Mouse (Mus musculus) forebrain, embryonic 14.5 days (tissue): ENCODE data around the gene Gstp1. TPM values are rescaled to one million over a fixed set of nuclear protein-coding genes. Genes with fewer than 3 reads are reported as not detected.

ENCODE experiments used
- ATAC-seq: fragments of 200-750 bp; cut with Nextera tagmentation; 2 replicates; pipeline ENCODE4 v1.8.0; 2017; ENCODE audit warnings: mild to moderate bottlenecking, moderate library complexity
- DNase-seq: peaks from one replicate; pipeline ENCODE4 v3.0.0-alpha.2; 2015; ENCODE audit warnings: low spot score
- H3K27ac ChIP-seq: fragments of 300-500 bp; sonication (generic); 2 replicates; pipeline ENCODE4 v1.5.1; 2014; ENCODE audit warnings: low read depth, mild to moderate bottlenecking, control low read depth, low read length, moderate library complexity
- H3K27me3 ChIP-seq: fragments of 300-500 bp; sonication (generic); replicated peaks from 2 replicates; pipeline ENCODE4 v1.6.1; 2014; ENCODE audit warnings: low read length, control low read depth, mixed read lengths; ENCODE audit not compliant: control insufficient read depth, insufficient read depth
- H3K36me3 ChIP-seq: fragments of 300-500 bp; sonication (generic); 2 replicates; pipeline ENCODE4 v1.6.1; 2014; ENCODE audit warnings: low read length, control low read depth; ENCODE audit not compliant: control insufficient read depth, insufficient read depth
- H3K4me1 ChIP-seq: fragments of 300-500 bp; sonication (generic); 2 replicates; pipeline ENCODE4 v1.6.1; 2014; ENCODE audit warnings: antibody characterized with exemption, low read length, control low read depth; ENCODE audit not compliant: control insufficient read depth, insufficient read depth
- H3K4me2 ChIP-seq: fragments of 300-500 bp; sonication (generic); 2 replicates; pipeline ENCODE4 v1.6.1; 2014; ENCODE audit warnings: mild to moderate bottlenecking, control low read depth, low read length
- H3K4me3 ChIP-seq: fragments of 300-500 bp; sonication (generic); 2 replicates; pipeline ENCODE4 v1.5.1; 2014; ENCODE audit warnings: low read depth, low read length, control low read depth
- H3K9ac ChIP-seq: fragments of 300-500 bp; sonication (generic); 2 replicates; pipeline ENCODE4 v1.6.1; 2014; ENCODE audit warnings: mild to moderate bottlenecking, low read length, control low read depth, moderate library complexity
- H3K9me3 ChIP-seq: fragments of 300-500 bp; sonication (generic); replicated peaks from 2 replicates; pipeline ENCODE4 v1.6.1; 2016; ENCODE audit warnings: low read length, control low read depth, mixed read lengths; ENCODE audit not compliant: control insufficient read depth
- WGBS: fragments of 180-500 bp; shearing (Covaris S2); extraction: QIAGEN DNeasy Blood & Tissue Kit; methylation state at CpG from one replicate; pipeline ENCODE4 v1.1.7; 2014; 5-methylcytosine and 5-hydroxymethylcytosine counted together
- polyA plus RNA-seq: library from polyadenylated mRNA; unstranded; fragments of >200 nt; fragmentation: Nextera tagmentation; extraction: Ambion mirVana; gene quantifications from 2 replicates; pipeline ENCODE4 v1.2.1, GENCODE M21; 2014

Gene Gstp1
- polyA plus RNA-seq, 1 experiment from 2014 or later, result 369 TPM

GRCm38 (mm10) chr19:3996106-3996505, 41.7 kb downstream of the Gstp1 start:
- H3K27ac ChIP-seq, result no peak overlapping the region
- no peak overlapping the region for H3K4me2 ChIP-seq
- H3K4me1 ChIP-seq, result peaks cover 6% of the 10 kb centered on the region
- 75% methylated on average over 7 of the region's 7 CpGs for WGBS
- H3K27me3 ChIP-seq, result no peaks in the 10 kb centered on the region
- H3K9me3 ChIP-seq, result no peaks in the 10 kb centered on the region
- H3K4me3 ChIP-seq, result no peak overlapping the region
- H3K9ac ChIP-seq, result no peak overlapping the region
- no peaks in the 10 kb centered on the region for H3K36me3 ChIP-seq
- ATAC-seq (no peak), DNase-seq (no peak)

DNA sequence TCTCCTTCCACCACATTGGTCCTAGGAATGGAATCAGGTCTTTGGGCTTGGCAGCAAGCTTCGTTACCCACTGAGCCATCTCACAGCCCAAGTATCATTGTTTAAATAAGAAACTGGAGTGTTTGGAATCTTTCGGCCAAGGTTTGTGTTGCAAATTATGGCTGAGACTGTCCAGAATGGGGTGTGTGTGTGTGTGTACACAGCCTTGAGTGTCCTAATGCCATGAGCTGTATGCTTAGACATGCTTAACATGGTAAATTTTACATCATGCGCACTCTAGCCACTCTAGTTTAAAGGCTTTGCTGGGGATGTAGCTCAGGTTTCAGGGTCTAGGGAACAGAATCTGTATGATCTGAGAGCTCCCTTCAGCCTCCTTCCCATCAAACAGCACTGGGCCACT, 42.3 kb downstream of the Gstp1 start:
- no peaks in the 10 kb centered on the region for H3K36me3 ChIP-seq
- ATAC-seq, result no peak
- H3K4me3 ChIP-seq, result no peak overlapping the region
- peaks cover 4% of the 10 kb centered on the region for H3K4me1 ChIP-seq
- no peak overlapping the region for H3K9ac ChIP-seq
- no peak overlapping the region for H3K4me2 ChIP-seq
- DNase-seq, result no peak
- H3K27ac ChIP-seq, result no peak overlapping the region
- no peaks in the 10 kb centered on the region for H3K9me3 ChIP-seq
- H3K27me3 ChIP-seq, result no peaks in the 10 kb centered on the region
- WGBS, result 90% methylated on average over 3 of the region's 3 CpGs

DNA sequence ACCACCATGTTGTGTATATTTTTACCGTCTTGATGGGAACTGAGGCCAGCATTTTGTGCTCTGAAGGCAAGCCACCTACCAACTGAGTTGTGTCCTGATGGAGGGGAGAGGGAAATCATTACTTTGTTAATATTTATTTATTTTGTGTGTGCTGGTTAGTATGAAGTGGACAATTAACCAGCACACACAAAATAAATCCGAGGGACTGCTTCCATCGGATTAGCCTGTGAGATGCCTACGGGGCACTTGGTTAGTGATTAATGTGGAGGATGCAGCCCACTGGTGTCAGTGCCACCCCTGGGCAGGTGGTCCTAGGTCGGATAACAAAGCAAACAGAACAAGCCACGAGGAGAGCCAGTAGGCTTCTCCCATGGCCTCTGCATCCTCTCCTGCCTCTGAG, 42.9 kb downstream of the Gstp1 start:
- Histone ChIP-seq H3K27me3 (no peaks in the 10 kb centered on the region), H3K9me3 (no peaks in the 10 kb centered on the region), H3K4me2 (no peak overlapping the region), H3K27ac (no peak overlapping the region), H3K36me3 (no peaks in the 10 kb centered on the region), H3K4me3 (no peak overlapping the region), H3K9ac (no peak overlapping the region), H3K4me1 (peaks cover 4% of the 10 kb centered on the region)
- DNase-seq, result no peak
- 73% methylated on average over 6 of the region's 6 CpGs for WGBS
- ATAC-seq, result no peak

GRCm38 (mm10) chr19:3992416-3992815, 45.4 kb downstream of the Gstp1 start, which contains the start of gene Tbx10:
TSS of gene Tbx10 (plus strand) at chr19:3992752.
- no peaks in the 10 kb centered on the region for H3K9me3 ChIP-seq
- H3K27me3 ChIP-seq, result no peaks in the 10 kb centered on the region
- no peak within 1 kb of the TSS for H3K4me2 ChIP-seq
- DNase-seq, result no peak
- ATAC-seq, result no peak
- 51% methylated on average over 5 of the region's 5 CpGs for WGBS
- no peaks in the 10 kb centered on the region for H3K36me3 ChIP-seq
- no peak within 1 kb of the TSS for H3K4me3 ChIP-seq
- H3K27ac ChIP-seq, result no peak within 1 kb of the TSS
- H3K4me1 ChIP-seq, result no peaks in the 10 kb centered on the region
- H3K9ac ChIP-seq, result no peak within 1 kb of the TSS

DNA sequence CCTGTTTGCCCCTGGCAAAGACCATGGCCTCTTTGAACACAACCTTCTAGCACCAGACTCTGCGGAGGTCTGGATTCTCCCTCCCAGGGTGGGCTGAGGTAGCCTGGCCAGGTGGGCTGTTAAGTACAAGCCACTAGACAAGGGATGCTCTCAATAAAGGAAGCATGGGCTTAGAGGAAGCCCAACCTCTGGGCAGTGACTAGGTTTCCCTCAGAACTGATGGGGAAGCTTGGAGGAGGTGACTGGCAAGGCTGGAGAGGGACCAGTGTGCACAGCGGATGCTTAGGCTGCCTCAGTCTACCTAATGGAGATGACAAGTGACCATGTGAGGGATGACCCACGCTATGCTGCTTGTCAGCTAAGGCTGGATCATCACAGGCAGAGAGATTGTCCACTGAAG, 45.8 kb downstream of the Gstp1 start:
- WGBS, result 82% methylated on average over 3 of the region's 3 CpGs
- Histone ChIP-seq H3K4me2 (no peak overlapping the region), H3K4me1 (no peaks in the 10 kb centered on the region), H3K27me3 (no peaks in the 10 kb centered on the region), H3K4me3 (no peak overlapping the region), H3K36me3 (no peaks in the 10 kb centered on the region), H3K27ac (no peak overlapping the region), H3K9me3 (no peaks in the 10 kb centered on the region), H3K9ac (no peak overlapping the region)
- DNase-seq, result no peak
- no peak for ATAC-seq

- H3K36me3 ChIP-seq, result no peaks in the 10 kb centered on the region
- no peak overlapping the region for H3K4me3 ChIP-seq
- H3K27me3 ChIP-seq, result no peaks in the 10 kb centered on the region
- H3K9ac ChIP-seq, result no peak overlapping the region
- no peaks in the 10 kb centered on the region for H3K4me1 ChIP-seq
- ATAC-seq (no peak), DNase-seq (no peak)
- no peaks in the 10 kb centered on the region for H3K9me3 ChIP-seq
- H3K27ac ChIP-seq, result no peak overlapping the region
- WGBS, result 98% methylated on average over 3 of the region's 3 CpGs
- H3K4me2 ChIP-seq, result no peak overlapping the region
These were observed 46.2 kb downstream of the Gstp1 start for GRCm38 (mm10) chr19:3991562-3991961.

DNA sequence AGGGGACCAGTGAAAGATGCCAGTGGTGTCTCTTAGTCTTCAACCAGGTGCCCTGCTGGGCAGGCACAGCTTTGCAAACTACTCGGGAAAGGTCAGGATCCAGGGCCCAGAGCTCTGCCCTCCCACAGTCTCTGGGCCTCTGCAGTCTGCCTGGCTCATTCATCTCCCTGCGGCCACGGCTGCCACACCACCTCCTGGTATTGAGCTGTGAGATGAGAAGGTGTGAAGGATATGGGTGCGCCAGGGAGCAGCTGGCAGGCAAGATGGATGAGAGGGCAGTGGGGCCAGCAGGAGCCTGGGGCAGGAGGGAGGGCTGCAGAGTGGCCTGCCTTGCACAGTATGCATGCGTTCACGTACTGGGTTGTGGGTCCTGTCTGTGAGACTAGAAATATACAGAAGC, 47.0 kb downstream of the Gstp1 start:
- H3K27me3 ChIP-seq, result no peaks in the 10 kb centered on the region
- DNase-seq (no peak), ATAC-seq (no peak)
- H3K9me3 ChIP-seq, result no peaks in the 10 kb centered on the region
- no peak overlapping the region for H3K27ac ChIP-seq
- H3K4me2 ChIP-seq, result no peak overlapping the region
- no peaks in the 10 kb centered on the region for H3K4me1 ChIP-seq
- H3K9ac ChIP-seq, result no peak overlapping the region
- no peak overlapping the region for H3K4me3 ChIP-seq
- WGBS, result 76% methylated on average over 6 of the region's 6 CpGs
- no peaks in the 10 kb centered on the region for H3K36me3 ChIP-seq

DNA sequence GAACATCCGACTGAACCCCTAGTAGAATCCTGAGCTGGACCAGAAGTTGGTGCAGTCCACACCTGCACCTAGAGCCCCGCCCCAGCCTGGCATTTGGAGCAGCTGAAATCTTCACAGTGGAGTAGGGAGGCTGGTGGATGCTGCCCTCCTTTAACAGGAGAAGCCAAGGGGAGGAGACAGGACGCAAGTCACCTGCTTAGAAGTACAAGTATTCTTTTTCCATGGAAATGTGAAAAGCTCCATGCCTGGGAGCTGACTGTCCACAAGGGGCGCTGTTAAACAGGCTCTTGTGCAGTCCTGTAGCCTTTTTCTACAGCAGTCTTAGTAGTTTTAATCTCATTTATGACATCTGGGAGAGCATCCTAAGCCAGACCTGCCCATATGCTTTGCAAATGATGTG, 49.0 kb downstream of the Gstp1 start:
- no peak overlapping the region for H3K27ac ChIP-seq
- H3K9me3 ChIP-seq, result no peaks in the 10 kb centered on the region
- ATAC-seq (no peak), DNase-seq (no peak)
- no peak overlapping the region for H3K9ac ChIP-seq
- H3K4me2 ChIP-seq, result no peak overlapping the region
- H3K4me1 ChIP-seq, result no peaks in the 10 kb centered on the region
- 86% methylated on average over 4 of the region's 4 CpGs for WGBS
- H3K36me3 ChIP-seq, result no peaks in the 10 kb centered on the region
- no peaks in the 10 kb centered on the region for H3K27me3 ChIP-seq
- H3K4me3 ChIP-seq, result no peak overlapping the region

- DNase-seq, result no peak
- 88% methylated on average over 14 of the region's 14 CpGs for WGBS
- H3K4me1 ChIP-seq, result no peaks in the 10 kb centered on the region
- no peaks in the 10 kb centered on the region for H3K36me3 ChIP-seq
- H3K9ac ChIP-seq, result no peak overlapping the region
- no peak overlapping the region for H3K4me2 ChIP-seq
- no peaks in the 10 kb centered on the region for H3K9me3 ChIP-seq
- no peak overlapping the region for H3K27ac ChIP-seq
- H3K4me3 ChIP-seq, result no peak overlapping the region
- no peaks in the 10 kb centered on the region for H3K27me3 ChIP-seq
- ATAC-seq, result no peak
These were observed 49.7 kb downstream of the Gstp1 start for GRCm38 (mm10) chr19:3988066-3988465.
